ENCODE assay signal across 13 mouse cellular contexts in the genomic region with DNA sequence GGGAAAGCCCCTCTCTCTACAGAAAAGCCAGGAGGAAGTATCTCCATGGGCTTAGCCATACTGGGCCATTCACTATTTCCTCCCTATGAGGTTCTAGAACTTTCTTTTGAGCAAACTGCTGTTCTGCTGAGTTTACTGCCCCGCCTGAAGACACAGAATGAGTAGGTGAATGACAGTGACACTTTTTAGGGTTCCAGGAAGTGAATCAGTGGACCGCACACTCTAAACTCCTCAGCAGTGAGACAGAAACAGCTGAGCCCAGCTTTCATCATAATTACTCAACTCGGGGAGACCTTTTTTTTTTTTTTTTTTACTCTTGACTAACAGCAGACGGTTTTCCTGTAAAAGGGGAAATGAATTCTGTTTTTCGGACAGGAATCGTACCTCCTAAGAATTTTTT. TPM values are rescaled to one million over a fixed set of nuclear protein-coding genes. Genes with fewer than 3 reads are reported as not detected.
DNase-seq lines count a peak whose midpoint lies in the region; ATAC-seq and TF ChIP-seq lines count a peak whose summit lies in the region.
"Had no signal": no experiment of that assay in that cellular context is flagged by ENCODE, and none has a peak within 500 bp of the region (broad histone marks: within the 10 kb centered on the region; RNA-seq: fewer than 3 reads in every experiment).

No protein-coding gene starts in this region.

- H3K4me2 ChIP-seq in lung, embryonic 16.5 days (ENCODE audit: low read depth, low read length), result no peak overlapping the region
- no peak overlapping the region for H3K4me2 ChIP-seq in intestine, embryonic 14.5 days (ENCODE audit: low read length)
- no peak overlapping the region for H3K4me2 ChIP-seq in stomach, embryonic 14.5 days (replicated peaks; ENCODE audit: low read depth, low read length)
- H3K4me2 ChIP-seq: hindbrain, embryonic 15.5 days; midbrain, embryonic 13.5 days had no signal

- no peaks in the 10 kb centered on the region for H3K36me3 ChIP-seq in lung, embryonic 16.5 days (ENCODE audit: control insufficient read depth, insufficient read depth, low read length)
- no peaks in the 10 kb centered on the region for H3K36me3 ChIP-seq in intestine, embryonic 14.5 days (ENCODE audit: control insufficient read depth, insufficient read depth, low read length)
- H3K36me3 ChIP-seq in stomach, embryonic 14.5 days (ENCODE audit: control insufficient read depth, insufficient read depth, low read length), result no peaks in the 10 kb centered on the region
- H3K36me3 ChIP-seq: hindbrain, embryonic 15.5 days had no signal

- no peaks in the 10 kb centered on the region for H3K27me3 ChIP-seq in lung, embryonic 16.5 days (ENCODE audit: control insufficient read depth, insufficient read depth, low read depth, low read length)
- H3K27me3 ChIP-seq in intestine, embryonic 14.5 days (replicated peaks; ENCODE audit: control insufficient read depth, insufficient read depth, low read length), result no peaks in the 10 kb centered on the region
- no peaks in the 10 kb centered on the region for H3K27me3 ChIP-seq in stomach, embryonic 14.5 days (ENCODE audit: control insufficient read depth, insufficient read depth, low read length)
- H3K27me3 ChIP-seq: hindbrain, embryonic 15.5 days; midbrain, embryonic 13.5 days had no signal

- TF ChIP-seq CTCF in gastrocnemius, adult 2 months (IDR thresholded peaks at IDR 0.05), result no peak

- 38% methylated on average over 6 of the region's 6 CpGs for WGBS in lung, embryonic 16.5 days
- 40% methylated on average over 6 of the region's 6 CpGs for WGBS in intestine, embryonic 14.5 days
- 35% methylated on average over 6 of the region's 6 CpGs for WGBS in stomach, embryonic 14.5 days

- peak overlapping the region; percentile 19 for H3K4me3 ChIP-seq in gastrocnemius, adult 2 months
- H3K4me3 ChIP-seq in lung, embryonic 16.5 days (ENCODE audit: low read length), result no peak overlapping the region
- H3K4me3 ChIP-seq in intestine, embryonic 14.5 days (ENCODE audit: low read depth, low read length), result no peak overlapping the region
- no peak overlapping the region for H3K4me3 ChIP-seq in stomach, embryonic 14.5 days (ENCODE audit: low read depth, low read length)
- H3K4me3 ChIP-seq: hindbrain, embryonic 15.5 days; midbrain, embryonic 13.5 days had no signal

- intact Hi-C loops in gastrocnemius, adult 2 months (cut with DNase I), result no loop called here
- intact Hi-C loops in gastrocnemius, postnatal 36 days (cut with DNase I), result no loop called here

- no peaks in the 10 kb centered on the region for H3K9me3 ChIP-seq in lung, embryonic 16.5 days (ENCODE audit: control insufficient read depth, low read length)
- no peaks in the 10 kb centered on the region for H3K9me3 ChIP-seq in intestine, embryonic 14.5 days (ENCODE audit: control insufficient read depth, low read length)
- H3K9me3 ChIP-seq in stomach, embryonic 14.5 days (ENCODE audit: control insufficient read depth, low read depth, low read length), result no peaks in the 10 kb centered on the region
- H3K9me3 ChIP-seq: hindbrain, embryonic 15.5 days; midbrain, embryonic 13.5 days had no signal

- no peak for ATAC-seq in lung, embryonic 16.5 days (ENCODE audit: low read depth)
- no peak for ATAC-seq in intestine, embryonic 14.5 days (replicated peaks; ENCODE audit: low FRiP score, low TSS enrichment, low read depth)
- no peak for ATAC-seq in stomach, embryonic 14.5 days (ENCODE audit: insufficient number of reproducible peaks, insufficient read depth, low FRiP score, low read depth)
- no peak for ATAC-seq in activated CD4-positive, CD25-positive, alpha-beta regulatory T cell, adult 4 months
- ATAC-seq: midbrain, embryonic 13.5 days had no signal

- DNase-seq in gastrocnemius, adult 2 months, result no peak
- DNase-seq in gastrocnemius, postnatal 36 days, result no peak
- no peak for DNase-seq in lung, postnatal 25 days (ENCODE audit: low spot score)
- no peak for DNase-seq in intestine, embryonic 14.5 days (ENCODE audit: low spot score)
- DNase-seq in ovary, postnatal 14 days (ENCODE audit: low spot score), result no peak
- DNase-seq: B cell, adult 2 months; cerebellum, postnatal 14 days; left cerebral cortex, postnatal 4 days had no signal

- H3K9ac ChIP-seq in lung, embryonic 16.5 days (ENCODE audit: low read length), result no peak overlapping the region
- no peak overlapping the region for H3K9ac ChIP-seq in intestine, embryonic 14.5 days (ENCODE audit: low read length)
- H3K9ac ChIP-seq in stomach, embryonic 14.5 days (replicated peaks; ENCODE audit: low read depth, low read length), result no peak overlapping the region
- H3K9ac ChIP-seq: hindbrain, embryonic 15.5 days; midbrain, embryonic 13.5 days had no signal

- H3K27ac ChIP-seq in gastrocnemius, adult 2 months, result peak overlapping the region; percentile 58
- H3K27ac ChIP-seq in lung, embryonic 16.5 days (ENCODE audit: low read length), result 0 out of 2 replicates have a peak overlapping the region, but pooled peaks have one; percentile 34
- peak overlapping the region; percentile 74 for H3K27ac ChIP-seq in intestine, embryonic 14.5 days (ENCODE audit: low read depth)
- H3K27ac ChIP-seq in stomach, embryonic 14.5 days (ENCODE audit: low read length), result peak overlapping the region; percentile 21; the same call in 1 of the 2 replicates
- H3K27ac ChIP-seq: hindbrain, embryonic 15.5 days; midbrain, embryonic 13.5 days had no signal

- H3K4me1 ChIP-seq in lung, embryonic 16.5 days (replicated peaks; ENCODE audit: control insufficient read depth, insufficient read depth, low read length), result peaks cover 11% of the 10 kb centered on the region
- H3K4me1 ChIP-seq in intestine, embryonic 14.5 days (replicated peaks; ENCODE audit: control insufficient read depth, insufficient read depth, low read length), result peaks cover 18% of the 10 kb centered on the region
- H3K4me1 ChIP-seq in stomach, embryonic 14.5 days (ENCODE audit: control insufficient read depth, insufficient read depth, low read length), result 0 out of 2 replicates have a peak, but pooled peaks cover 5% of the 10 kb centered on the region
- H3K4me1 ChIP-seq: hindbrain, embryonic 15.5 days had no signal

RNA-seq across cellular contexts. Expression of a gene that starts 10.9 kb away (rescaled TPM):
- total RNA-seq in gastrocnemius, adult 2 months (2021), result 1 to 10 TPM; 4.5 to 7.7 TPM
- total RNA-seq in gastrocnemius, postnatal 36 days (2021), result 1 to 10 TPM; 7.0 to 7.7 TPM
- 58.2 and 67.6 TPM in 2 replicates for polyA plus RNA-seq in lung, embryonic 16.5 days (2015; fragmentation: Nextera tagmentation; extraction: Ambion mirVana)
- 36.3 and 37.6 TPM in 2 replicates for polyA plus RNA-seq in intestine, embryonic 14.5 days (2014; fragmentation: Nextera tagmentation; extraction: Ambion mirVana)
- 35.4 and 41.3 TPM in 2 replicates for polyA plus RNA-seq in stomach, embryonic 14.5 days (2014; fragmentation: Nextera tagmentation; extraction: Ambion mirVana)
- under 1 TPM in 1 of 2 experiments, not detected in 1; 0.45 TPM for polyA plus RNA-seq in activated CD4-positive, CD25-positive, alpha-beta regulatory T cell, adult 4 months (2017; shearing (Covaris generic))

Comparison
In these comparisons a context has a peak if more than half of its experiments do, and no peak if none do; other contexts are left out.
1. H3K27ac ChIP-seq: peak in every context shown above with its lines; median percentile 74 in intestine, embryonic 14.5 days; 58 in gastrocnemius, adult 2 months; 34 in lung, embryonic 16.5 days; 21 in stomach, embryonic 14.5 days.
2. RNA of a gene that starts 10.9 kb away (polyA plus RNA-seq): 58.2 to 67.6 TPM in lung, embryonic 16.5 days, 36.3 to 37.6 TPM in intestine, embryonic 14.5 days and 35.4 to 41.3 TPM in stomach, embryonic 14.5 days; 0.45 TPM in activated CD4-positive, CD25-positive, alpha-beta regulatory T cell, adult 4 months; every median in the first group is over 10 times any median in the second.